Mouse (Mus musculus): ENCODE data around the gene Aven.

Gene Aven

DNA sequence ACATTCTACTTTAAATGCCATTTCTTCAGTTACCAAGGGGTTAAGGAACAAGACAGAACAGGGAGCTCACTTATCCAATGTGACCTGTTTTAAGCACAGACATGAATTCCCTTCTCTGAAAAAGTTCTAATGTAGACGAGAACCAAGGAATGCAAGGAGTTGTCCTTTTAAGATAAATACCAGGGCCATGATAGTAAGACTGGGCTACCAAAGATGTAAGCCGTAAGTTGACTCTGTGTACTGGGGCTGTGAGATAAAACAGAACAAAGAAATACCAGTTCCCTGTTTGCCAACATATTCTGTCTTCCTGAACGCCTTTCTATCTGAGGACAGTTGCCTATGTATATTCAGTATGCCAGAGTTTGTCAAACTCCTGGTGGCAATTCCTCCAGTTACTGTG is 176.7 kb downstream of the Aven start:
- DNase-seq (ENCODE audit: low read depth, low spot score): no peak

DNA sequence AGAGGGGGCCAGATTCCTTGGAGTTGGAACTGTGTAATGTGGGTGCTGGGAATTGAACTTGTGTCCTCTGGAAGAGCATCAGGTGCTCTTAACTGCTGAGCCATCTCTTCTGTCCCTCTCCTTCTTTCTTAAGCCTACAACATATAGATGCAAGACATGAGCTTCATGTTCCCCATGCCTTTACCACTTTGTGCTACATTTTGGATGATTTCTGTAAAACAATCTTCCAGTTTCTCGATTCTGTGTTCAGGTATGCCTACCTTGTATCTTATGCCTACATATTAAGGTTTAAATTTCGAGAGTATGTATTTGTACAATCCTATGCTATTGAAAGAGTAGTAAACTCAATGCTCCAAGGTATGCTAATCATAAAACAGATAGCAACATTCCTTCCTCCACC is 183.4 kb downstream of the Aven start:
- DNase-seq (ENCODE audit: low read depth, low spot score): no peak

DNA sequence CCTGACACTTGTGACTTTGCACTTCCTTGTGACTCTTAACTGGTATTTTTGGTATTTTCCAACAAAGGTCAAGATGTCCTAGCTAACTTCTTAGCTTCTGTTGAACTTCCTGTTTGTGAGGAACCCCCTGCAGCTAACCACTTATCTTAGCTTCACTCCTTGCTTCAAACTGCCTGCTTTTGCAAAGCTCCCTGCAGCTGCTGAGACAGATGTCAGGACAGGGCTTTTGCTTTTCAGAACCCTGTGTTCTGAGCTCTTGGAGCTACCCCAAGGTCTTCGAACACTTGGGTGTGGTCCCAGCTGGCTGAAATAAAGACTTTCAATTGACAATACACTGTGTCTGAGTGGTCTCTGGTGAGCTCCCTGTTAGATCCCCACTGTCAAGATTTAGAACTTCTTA is 184.0 kb downstream of the Aven start:
- no peak for DNase-seq (ENCODE audit: low read depth, low spot score)

DNA sequence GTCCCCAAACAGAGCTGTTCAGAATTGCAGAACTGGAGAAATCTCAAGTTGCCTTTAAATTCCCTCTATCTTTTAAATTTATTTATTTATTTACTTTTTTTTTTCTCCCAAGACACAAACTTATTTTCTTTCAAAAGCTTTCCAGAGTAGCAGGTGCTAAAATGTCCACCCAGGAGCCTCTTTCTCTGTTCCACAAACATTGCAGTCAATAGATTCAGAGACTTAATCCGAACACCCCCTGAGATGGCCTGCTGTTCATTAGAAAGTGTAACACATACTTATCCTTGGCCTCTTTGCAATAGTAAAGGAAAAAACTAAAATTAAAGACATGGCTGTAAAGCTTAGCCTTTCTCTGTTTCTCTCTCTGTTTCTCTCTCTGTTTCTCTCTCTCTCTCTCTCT is 184.5 kb downstream of the Aven start:
- no peak for DNase-seq (ENCODE audit: low read depth, low spot score)

DNA sequence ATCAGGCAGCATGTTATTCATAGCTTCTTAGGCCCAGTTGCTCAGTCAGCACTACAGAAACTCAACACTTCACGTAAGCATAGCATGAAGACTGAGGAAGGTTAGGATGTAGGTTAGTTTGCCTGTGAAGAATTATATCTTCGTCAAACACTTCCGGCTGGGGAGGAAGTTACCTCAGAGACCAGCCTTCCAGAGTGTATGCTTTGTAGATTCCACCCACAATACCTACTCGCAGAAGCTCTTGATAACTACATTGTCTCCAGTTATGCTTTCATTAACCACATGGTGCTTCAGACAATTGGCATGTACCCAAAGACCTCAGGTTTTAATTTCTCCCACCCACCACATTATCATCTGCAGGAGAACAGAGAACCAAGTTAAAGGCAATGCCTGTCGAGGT is 189.1 kb downstream of the Aven start:
- DNase-seq (ENCODE audit: low read depth, low spot score): no peak
